Mouse (Mus musculus) ES-Bruce4 (cell line): ENCODE results near the gene Arnt.

Experiments
- CTCF ChIP-seq: IDR thresholded peaks from one replicate; pipeline ENCODE4 v1.8.1; 2011; ENCODE audit warnings: low read depth, low read length
- EP300 ChIP-seq: IDR thresholded peaks from 2 replicates; pipeline ENCODE4 v1.6.1; 2011; ENCODE audit warnings: low read depth, low read length; ENCODE audit not compliant: insufficient read depth
- POLR2A ChIP-seq: IDR thresholded peaks from one replicate; pipeline ENCODE4 v1.8.1; 2011; ENCODE audit warnings: low read length; ENCODE audit not compliant: insufficient read depth

GRCm38 (mm10) chr3:95521168-95521567 lies 87.0 kb downstream of the Arnt start:
- no peak for TF ChIP-seq CTCF
- TF ChIP-seq POLR2A = no peak
- TF ChIP-seq EP300 = no peak
